Mouse (Mus musculus) megakaryocyte-erythroid progenitor cell, adult 5-6 weeks (primary cell): ENCODE data around the gene Zdhhc22. TPM values are rescaled to one million over a fixed set of nuclear protein-coding genes. Genes with fewer than 3 reads are reported as not detected.

Source experiments
- ATAC-seq: replicated peaks from 2 replicates; pipeline ENCODE4 v1.8.0; 2016; ENCODE audit warnings: mild to moderate bottlenecking, inconsistent platforms; ENCODE audit not compliant: severe bottlenecking, poor library complexity, low FRiP score, low TSS enrichment
- total RNA-seq, 2 experiments: library from RNA; stranded (forward) in 1 of 2; stranded (reverse) in 1 of 2; fragments of 200-1000, 215-1000 nt in 1 of 2; fragments of >200 nt in 1 of 2; fragmentation: Nextera tagmentation in 1 of 2; gene quantifications; 2 replicates each; pipeline ENCODE4 v1.2.3; 2014 to 2017

The Zdhhc22 gene
- total RNA-seq, 2 experiments from 2014 or later = not detected

GRCm38 (mm10) chr12:86945126-86945525, 45.1 kb downstream of the Zdhhc22 start:
- no peak for ATAC-seq

DNA sequence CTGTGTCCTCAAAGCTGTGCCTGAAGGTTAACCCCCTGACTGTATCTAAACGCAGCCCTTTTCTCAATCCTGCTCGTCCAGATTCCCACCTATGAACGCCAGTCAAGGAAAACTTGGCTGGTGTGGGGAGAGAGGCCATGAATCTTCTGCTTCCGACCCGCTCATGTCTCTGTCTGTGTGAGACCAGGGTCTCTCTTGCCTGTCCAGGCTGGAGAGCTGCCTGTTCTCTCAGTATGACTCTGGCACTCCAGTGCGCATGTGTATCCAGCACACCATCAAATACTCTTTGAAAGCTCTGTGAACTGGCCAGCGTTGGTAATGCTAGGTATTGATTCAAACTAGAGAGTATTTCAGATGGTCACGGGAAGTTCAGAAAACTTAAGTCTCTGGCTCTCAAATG, 46.8 kb downstream of the Zdhhc22 start:
- no peak for ATAC-seq

- ATAC-seq = no peak
These were observed 48.3 kb downstream of the Zdhhc22 start for GRCm38 (mm10) chr12:86941734-86942486.

DNA sequence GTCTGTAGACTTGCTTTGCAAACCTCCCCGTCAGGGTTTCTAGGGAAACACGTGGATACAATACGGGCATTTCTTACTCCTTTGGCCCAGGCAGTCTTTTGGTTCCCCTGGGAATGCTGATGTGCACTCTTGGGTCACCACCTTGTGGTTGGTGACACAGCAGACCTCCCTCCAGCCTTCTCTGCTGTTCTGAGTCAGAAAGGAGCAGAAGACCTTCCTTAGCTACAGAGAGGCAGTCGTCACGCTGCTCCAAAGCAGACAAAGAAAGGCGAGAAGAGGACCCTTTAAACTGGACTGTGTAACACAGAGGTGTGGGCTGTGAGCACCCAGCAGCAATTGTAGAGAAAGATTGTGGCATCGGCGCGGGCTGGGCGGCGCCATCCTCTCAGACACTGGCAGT, 49.1 kb downstream of the Zdhhc22 start:
- ATAC-seq = no peak

GRCm38 (mm10) chr12:86938571-86938970, 51.7 kb downstream of the Zdhhc22 start:
- no peak for ATAC-seq

DNA sequence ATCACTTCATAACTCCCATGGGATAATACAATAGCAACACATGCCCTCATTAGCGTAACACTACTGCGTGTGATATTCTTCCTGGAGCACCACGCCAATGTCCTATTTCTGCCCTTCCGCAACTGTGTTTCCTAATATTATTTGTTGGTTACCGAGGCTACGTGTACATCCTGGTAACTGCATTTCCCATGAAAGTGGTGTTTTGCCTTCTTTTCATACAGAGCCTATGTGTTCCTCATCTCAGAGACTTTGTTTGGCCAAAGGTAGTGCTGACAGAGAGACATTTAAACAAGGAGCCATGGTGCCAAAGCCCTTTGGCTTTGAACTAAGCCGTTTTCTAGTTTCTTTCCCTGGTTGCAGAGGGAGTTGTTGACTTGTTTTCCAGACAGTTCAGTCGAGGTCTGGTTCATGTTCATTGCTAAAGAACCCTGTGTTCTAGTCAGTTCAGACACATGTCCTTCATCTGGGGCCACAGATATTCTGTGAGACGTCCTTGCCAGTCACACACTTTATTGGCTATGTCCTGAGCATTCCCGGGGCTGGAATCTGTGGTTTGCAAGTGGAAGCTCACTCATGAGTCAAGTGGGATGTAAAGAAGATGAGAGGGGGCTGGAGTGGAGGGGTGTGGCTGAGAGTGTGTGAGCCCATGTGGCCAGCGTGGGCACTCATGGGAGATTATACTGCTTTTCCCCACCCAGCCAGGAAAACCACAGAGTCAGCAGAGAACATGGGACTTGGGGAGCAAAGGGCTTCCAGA, 53.5 kb downstream of the Zdhhc22 start:
- ATAC-seq = no peak

- ATAC-seq = no peak
These were observed 54.4 kb downstream of the Zdhhc22 start for GRCm38 (mm10) chr12:86935692-86936282.

DNA sequence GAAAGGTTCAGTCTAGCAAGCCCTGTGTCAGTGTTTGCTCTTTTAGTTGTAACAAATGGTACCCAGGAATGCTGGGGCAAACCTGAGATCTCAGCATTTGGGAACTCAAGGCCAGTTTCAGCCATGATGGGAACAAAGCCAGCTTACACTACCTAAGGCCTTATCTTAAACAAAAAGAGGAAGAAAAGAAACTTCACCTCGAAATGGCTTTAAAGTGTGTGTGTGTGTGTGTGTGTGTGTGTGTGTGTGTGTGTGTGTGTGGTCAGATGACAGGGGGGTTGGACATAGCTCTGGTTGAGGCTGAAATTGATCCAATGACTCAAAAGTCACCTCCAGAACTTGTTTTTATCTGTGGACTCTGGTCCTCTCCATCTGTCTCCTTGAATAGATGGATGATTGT, 55.5 kb downstream of the Zdhhc22 start:
- ATAC-seq = no peak

- no peak for ATAC-seq
These were observed 57.7 kb downstream of the Zdhhc22 start for GRCm38 (mm10) chr12:86932575-86932952.

- no peak for ATAC-seq
These were observed 58.2 kb downstream of the Zdhhc22 start for GRCm38 (mm10) chr12:86931919-86932574.

GRCm38 (mm10) chr12:86930934-86931729, 59.1 kb downstream of the Zdhhc22 start:
- ATAC-seq = no peak

Other genes with a start within 250 kb of the Zdhhc22 start
- gene Irf2bpl, start 105.6 kb downstream of the Zdhhc22 start, total RNA-seq (2014; fragmentation: Nextera tagmentation) = 0.76 and 0.94 TPM in 2 replicates
- 1.1 and 2.7 TPM in 2 replicates for gene Irf2bpl, start 105.6 kb downstream of the Zdhhc22 start, total RNA-seq (2017)
- 29.2 and 35.6 TPM in 2 replicates for gene Cipc, start 43.4 kb downstream of the Zdhhc22 start, total RNA-seq (2014; fragmentation: Nextera tagmentation)
- gene Cipc, start 43.4 kb downstream of the Zdhhc22 start, total RNA-seq (2017) = 22.0 and 23.0 TPM in 2 replicates
- gene Tmem63c, start 30.9 kb upstream of the Zdhhc22 start, total RNA-seq (2014; fragmentation: Nextera tagmentation) = not detected in 2 replicates
- gene Tmem63c, start 30.9 kb upstream of the Zdhhc22 start, total RNA-seq (2017) = not detected in 2 replicates
- not detected in 2 replicates for gene Ngb, start 112.1 kb upstream of the Zdhhc22 start, total RNA-seq (2014; fragmentation: Nextera tagmentation)
- gene Ngb, start 112.1 kb upstream of the Zdhhc22 start, total RNA-seq (2017) = not detected in 2 replicates
- gene Gstz1, start 156.7 kb upstream of the Zdhhc22 start, total RNA-seq (2014; fragmentation: Nextera tagmentation) = 32.8 and 38.3 TPM in 2 replicates
- gene Gstz1, start 156.7 kb upstream of the Zdhhc22 start, total RNA-seq (2017) = 25.1 and 43.6 TPM in 2 replicates
- gene Pomt2, start 157.5 kb upstream of the Zdhhc22 start, total RNA-seq (2014; fragmentation: Nextera tagmentation) = 6.6 and 10.4 TPM in 2 replicates
- 5.1 and 7.7 TPM in 2 replicates for gene Pomt2, start 157.5 kb upstream of the Zdhhc22 start, total RNA-seq (2017)
- gene Samd15, start 209.3 kb upstream of the Zdhhc22 start, total RNA-seq (2014; fragmentation: Nextera tagmentation) = not detected in 2 replicates
- 3.8 TPM in 1 of 2 replicates, not detected in the other for gene Samd15, start 209.3 kb upstream of the Zdhhc22 start, total RNA-seq (2017)
- gene Tmed8, start 210.0 kb upstream of the Zdhhc22 start, total RNA-seq (2014; fragmentation: Nextera tagmentation) = 6.1 and 7.7 TPM in 2 replicates
- gene Tmed8, start 210.0 kb upstream of the Zdhhc22 start, total RNA-seq (2017) = 6.2 and 6.7 TPM in 2 replicates
- gene Noxred1, start 248.3 kb upstream of the Zdhhc22 start, total RNA-seq (2014; fragmentation: Nextera tagmentation) = not detected in 2 replicates
- not detected in 2 replicates for gene Noxred1, start 248.3 kb upstream of the Zdhhc22 start, total RNA-seq (2017)